Mouse (Mus musculus) cortical plate, adult 2 months (tissue): ENCODE results near the gene Msi2. TPM values are rescaled to one million over a fixed set of nuclear protein-coding genes. Genes with fewer than 3 reads are reported as not detected.

ENCODE experiments used
- H3K27ac ChIP-seq: fragments of 200-500 bp; 2 replicates; pipeline ENCODE4 v1.5.1; 2012; ENCODE audit warnings: low read length, control low read depth, inconsistent platforms; ENCODE audit not compliant: insufficient read depth
- H3K4me1 ChIP-seq: fragments of 200-500 bp; 2 replicates; pipeline ENCODE4 v1.6.1; 2011; ENCODE audit warnings: low read length; ENCODE audit not compliant: control insufficient read depth, insufficient read depth
- H3K4me3 ChIP-seq: fragments of 200-500 bp; 2 replicates; pipeline ENCODE4 v1.5.1; 2011; ENCODE audit warnings: mild to moderate bottlenecking, low read length, control low read depth; ENCODE audit not compliant: insufficient read depth
- CTCF ChIP-seq: fragments of 200-500 bp; IDR thresholded peaks from 2 replicates; pipeline ENCODE4 v1.5.1; 2011; ENCODE audit warnings: mild to moderate bottlenecking, control low read depth, low read length; ENCODE audit not compliant: insufficient read depth; ENCODE audit errors: extremely low read depth
- POLR2A ChIP-seq: fragments of 200-500 bp; IDR thresholded peaks from 2 replicates; pipeline ENCODE4 v1.6.1; 2011; ENCODE audit warnings: mild to moderate bottlenecking, low read length, control low read depth; ENCODE audit not compliant: insufficient read depth; ENCODE audit errors: extremely low read depth
- polyA plus RNA-seq: library from polyadenylated mRNA; depleted of rRNA; stranded (reverse); fragments of >200 nt; gene quantifications from 2 replicates; pipeline ENCODE4 v1.2.3, GENCODE M21; 2012

Msi2 gene
- polyA plus RNA-seq, 1 experiment: 57.5 TPM

GRCm38 (mm10) chr11:88443291-88443690 lies 275.0 kb downstream of the Msi2 start:
- H3K27ac ChIP-seq: no peak overlapping the region
- H3K4me3 ChIP-seq: no peak overlapping the region
- TF ChIP-seq POLR2A (no peak), CTCF (no peak)
- peaks cover 1% of the 10 kb centered on the region; the same call in 1 of the 2 replicates for H3K4me1 ChIP-seq

GRCm38 (mm10) chr11:88441871-88442740 lies 276.2 kb downstream of the Msi2 start:
- Histone ChIP-seq H3K27ac (no peak overlapping the region), H3K4me3 (no peak overlapping the region), H3K4me1 (peaks cover 1% of the 10 kb centered on the region; the same call in 1 of the 2 replicates)
- TF ChIP-seq POLR2A (no peak), CTCF (no peak)

GRCm38 (mm10) chr11:88438659-88439058 lies 279.7 kb downstream of the Msi2 start:
- Histone ChIP-seq H3K27ac (no peak overlapping the region), H3K4me1 (no peaks in the 10 kb centered on the region; the same call in 1 of the 2 replicates), H3K4me3 (no peak overlapping the region)
- TF ChIP-seq CTCF (no peak), POLR2A (no peak)

GRCm38 (mm10) chr11:88436596-88436995 lies 281.7 kb downstream of the Msi2 start:
- no peak overlapping the region for H3K4me3 ChIP-seq
- H3K4me1 ChIP-seq: no peaks in the 10 kb centered on the region
- H3K27ac ChIP-seq: no peak overlapping the region
- no peak for TF ChIP-seq CTCF
- TF ChIP-seq POLR2A: no peak

GRCm38 (mm10) chr11:88435543-88435942 lies 282.8 kb downstream of the Msi2 start:
- Histone ChIP-seq H3K4me1 (no peaks in the 10 kb centered on the region), H3K4me3 (no peak overlapping the region), H3K27ac (no peak overlapping the region)
- TF ChIP-seq POLR2A: no peak
- no peak for TF ChIP-seq CTCF

- Histone ChIP-seq H3K27ac (no peak overlapping the region), H3K4me3 (no peak overlapping the region), H3K4me1 (no peaks in the 10 kb centered on the region)
- TF ChIP-seq POLR2A: no peak
- no peak for TF ChIP-seq CTCF
These were observed 286.7 kb downstream of the Msi2 start for GRCm38 (mm10) chr11:88431363-88432269.

- no peak overlapping the region for H3K4me3 ChIP-seq
- TF ChIP-seq POLR2A (no peak), CTCF (no peak)
- no peak overlapping the region for H3K27ac ChIP-seq
- no peaks in the 10 kb centered on the region for H3K4me1 ChIP-seq
These were observed 288.0 kb downstream of the Msi2 start for GRCm38 (mm10) chr11:88430292-88430691.

- Histone ChIP-seq H3K4me3 (no peak overlapping the region), H3K4me1 (no peaks in the 10 kb centered on the region), H3K27ac (no peak overlapping the region)
- no peak for TF ChIP-seq CTCF
- TF ChIP-seq POLR2A: no peak
These were observed 288.6 kb downstream of the Msi2 start for GRCm38 (mm10) chr11:88429680-88430079.

- Histone ChIP-seq H3K27ac (no peak overlapping the region), H3K4me1 (no peaks in the 10 kb centered on the region), H3K4me3 (no peak overlapping the region)
- TF ChIP-seq CTCF (no peak), POLR2A (no peak)
These were observed 292.6 kb downstream of the Msi2 start for GRCm38 (mm10) chr11:88425631-88426101.
